Mouse (Mus musculus): ENCODE measurements around the gene Itgb3.

DNA sequence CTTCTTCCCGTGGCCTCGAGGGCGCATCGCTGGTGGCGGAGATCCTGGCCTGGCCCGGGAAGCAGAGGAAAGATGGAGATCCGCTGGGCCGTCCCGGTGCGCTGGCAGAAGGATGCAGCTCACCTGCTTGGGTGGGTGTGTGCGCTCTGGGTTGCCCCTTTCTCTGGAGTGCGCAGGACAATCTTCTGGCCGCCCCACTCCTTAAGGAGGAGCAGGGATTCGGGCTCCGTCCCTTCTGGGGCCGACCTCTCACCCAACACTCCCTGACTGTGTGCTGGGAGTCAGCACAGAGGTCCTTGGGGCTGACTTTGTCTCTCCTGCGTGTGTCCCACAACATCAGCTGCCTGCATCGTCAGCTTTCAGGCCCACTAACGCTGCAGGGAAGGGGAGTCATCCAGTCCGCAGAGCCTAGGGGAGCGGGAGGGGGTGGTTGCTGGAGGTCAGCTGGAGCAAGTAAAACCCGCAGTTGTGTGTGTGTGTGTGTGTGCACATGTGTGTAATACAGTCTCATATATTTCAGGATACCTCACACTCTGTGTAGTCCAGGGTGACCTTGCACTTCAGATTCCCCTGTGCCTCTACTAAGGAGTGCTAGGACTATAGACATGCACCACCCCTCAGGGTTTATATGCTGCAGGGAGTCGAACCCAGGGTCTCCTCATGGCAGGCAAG is 585 bp downstream of the Itgb3 start:
- TF ChIP-seq CTCF (IDR thresholded peaks at IDR 0.05; ENCODE audit: low read depth): no peak
- TF ChIP-seq EP300 (optimal IDR thresholded peaks at IDR 0.05): no peak
